Mouse (Mus musculus): Measurements from ENCODE around the gene Fam19a2. TPM values are rescaled to one million over a fixed set of nuclear protein-coding genes. Genes with fewer than 3 reads are reported as not detected.

Fam19a2 gene
- polyA plus RNA-seq, 1 experiment from 2014 or later, result 42.8 TPM

DNA sequence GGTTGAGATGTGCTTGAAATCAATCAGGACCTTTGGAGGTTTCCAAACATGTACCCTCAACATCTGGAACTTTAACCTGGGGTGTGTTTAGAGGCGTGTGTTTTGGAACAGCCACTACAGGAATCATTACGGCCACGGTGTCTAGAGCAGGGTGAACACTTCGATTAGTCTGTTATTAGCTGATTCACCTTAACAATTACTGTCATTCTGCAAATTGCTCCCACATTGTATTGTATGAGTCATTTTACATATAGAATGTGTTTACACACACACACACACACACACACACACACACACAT, 429.1 kb downstream of the Fam19a2 start:
- Histone ChIP-seq H3K27ac (ENCODE audit: low read depth, low read length) (no peak overlapping the region), H3K4me1 (ENCODE audit: control insufficient read depth, insufficient read depth, low read length) (no peaks in the 10 kb centered on the region), H3K36me3 (ENCODE audit: control insufficient read depth, insufficient read depth, low read length) (no peaks in the 10 kb centered on the region), H3K9ac (replicated peaks; ENCODE audit: low read depth, low read length) (no peak overlapping the region), H3K4me3 (ENCODE audit: low read depth, low read length) (no peak overlapping the region), H3K4me2 (ENCODE audit: low read depth, low read length) (no peak overlapping the region), H3K27me3 (ENCODE audit: control insufficient read depth, insufficient read depth, low read length) (no peaks in the 10 kb centered on the region), H3K9me3 (ENCODE audit: control insufficient read depth, low read length) (no peaks in the 10 kb centered on the region)
- WGBS, result 61% methylated on average over 4 of the region's 4 CpGs
- ATAC-seq (ENCODE audit: low read depth), result no peak

DNA sequence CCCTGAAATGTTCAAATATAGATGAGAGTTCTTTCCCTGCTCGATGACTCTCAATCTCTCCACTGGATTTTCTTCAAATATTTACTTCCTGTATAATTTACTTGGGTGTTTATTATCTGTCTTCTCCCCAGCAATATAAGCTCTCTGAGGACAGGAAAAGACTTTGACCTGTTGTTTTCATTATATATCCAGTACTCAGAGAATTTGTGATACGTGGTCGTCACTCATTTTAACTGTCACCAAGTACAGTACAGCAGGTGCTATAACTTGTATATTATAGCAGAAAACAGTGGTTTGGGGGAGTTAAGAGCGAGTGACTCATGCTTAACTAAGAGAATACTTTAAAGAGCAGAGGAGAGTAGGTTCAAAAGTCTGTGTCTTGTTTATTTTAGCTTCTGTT, 438.8 kb downstream of the Fam19a2 start:
- WGBS, result 88% methylated on average over 4 of the region's 4 CpGs
- no peak for ATAC-seq (ENCODE audit: low read depth)
- no peaks in the 10 kb centered on the region for H3K27me3 ChIP-seq (ENCODE audit: control insufficient read depth, insufficient read depth, low read length)
- H3K36me3 ChIP-seq (ENCODE audit: control insufficient read depth, insufficient read depth, low read length), result no peaks in the 10 kb centered on the region
- H3K9ac ChIP-seq (replicated peaks; ENCODE audit: low read depth, low read length), result no peak overlapping the region
- H3K27ac ChIP-seq (ENCODE audit: low read depth, low read length), result no peak overlapping the region
- H3K4me2 ChIP-seq (ENCODE audit: low read depth, low read length), result no peak overlapping the region
- no peaks in the 10 kb centered on the region for H3K9me3 ChIP-seq (ENCODE audit: control insufficient read depth, low read length)
- no peaks in the 10 kb centered on the region for H3K4me1 ChIP-seq (ENCODE audit: control insufficient read depth, insufficient read depth, low read length)
- H3K4me3 ChIP-seq (ENCODE audit: low read depth, low read length), result no peak overlapping the region

DNA sequence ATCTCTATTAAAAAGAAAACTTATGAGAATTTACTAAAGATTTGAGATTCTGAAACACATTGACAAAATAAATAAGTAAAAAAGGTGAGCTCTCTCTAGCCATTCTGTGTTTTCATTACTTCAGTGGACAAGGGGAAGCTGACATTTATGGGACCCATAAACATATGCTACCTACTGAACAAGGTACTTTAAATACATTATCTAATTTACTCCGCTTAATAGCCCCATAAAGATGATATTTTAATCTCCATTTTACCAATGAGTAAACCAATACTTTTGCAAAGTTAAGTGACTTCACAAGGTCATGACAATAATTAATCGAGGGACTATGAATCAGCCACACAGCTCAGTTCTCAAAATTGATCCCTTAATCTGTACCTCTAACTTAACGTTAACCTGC, 443.2 kb downstream of the Fam19a2 start:
- H3K9me3 ChIP-seq (ENCODE audit: control insufficient read depth, low read length), result no peaks in the 10 kb centered on the region
- H3K4me2 ChIP-seq (ENCODE audit: low read depth, low read length), result no peak overlapping the region
- H3K27ac ChIP-seq (ENCODE audit: low read depth, low read length), result no peak overlapping the region
- no peaks in the 10 kb centered on the region for H3K36me3 ChIP-seq (ENCODE audit: control insufficient read depth, insufficient read depth, low read length)
- H3K9ac ChIP-seq (replicated peaks; ENCODE audit: low read depth, low read length), result no peak overlapping the region
- WGBS, result 92% methylated on average over 3 of the region's 3 CpGs
- ATAC-seq (ENCODE audit: low read depth), result no peak
- H3K4me3 ChIP-seq (ENCODE audit: low read depth, low read length), result no peak overlapping the region
- H3K4me1 ChIP-seq (ENCODE audit: control insufficient read depth, insufficient read depth, low read length), result no peaks in the 10 kb centered on the region
- no peaks in the 10 kb centered on the region for H3K27me3 ChIP-seq (ENCODE audit: control insufficient read depth, insufficient read depth, low read length)

- no peaks in the 10 kb centered on the region for H3K36me3 ChIP-seq (ENCODE audit: control insufficient read depth, insufficient read depth, low read length)
- H3K27me3 ChIP-seq (ENCODE audit: control insufficient read depth, insufficient read depth, low read length), result no peaks in the 10 kb centered on the region
- no peak overlapping the region for H3K4me2 ChIP-seq (ENCODE audit: low read depth, low read length)
- H3K9me3 ChIP-seq (ENCODE audit: control insufficient read depth, low read length), result no peaks in the 10 kb centered on the region
- H3K4me1 ChIP-seq (ENCODE audit: control insufficient read depth, insufficient read depth, low read length), result no peaks in the 10 kb centered on the region
- no peak overlapping the region for H3K27ac ChIP-seq (ENCODE audit: low read depth, low read length)
- H3K9ac ChIP-seq (replicated peaks; ENCODE audit: low read depth, low read length), result no peak overlapping the region
- no peak for ATAC-seq (ENCODE audit: low read depth)
- WGBS, result 82% methylated on average over 2 of the region's 2 CpGs
- no peak overlapping the region for H3K4me3 ChIP-seq (ENCODE audit: low read depth, low read length)
These were observed 446.9 kb downstream of the Fam19a2 start for GRCm38 (mm10) chr10:123710738-123711137.

DNA sequence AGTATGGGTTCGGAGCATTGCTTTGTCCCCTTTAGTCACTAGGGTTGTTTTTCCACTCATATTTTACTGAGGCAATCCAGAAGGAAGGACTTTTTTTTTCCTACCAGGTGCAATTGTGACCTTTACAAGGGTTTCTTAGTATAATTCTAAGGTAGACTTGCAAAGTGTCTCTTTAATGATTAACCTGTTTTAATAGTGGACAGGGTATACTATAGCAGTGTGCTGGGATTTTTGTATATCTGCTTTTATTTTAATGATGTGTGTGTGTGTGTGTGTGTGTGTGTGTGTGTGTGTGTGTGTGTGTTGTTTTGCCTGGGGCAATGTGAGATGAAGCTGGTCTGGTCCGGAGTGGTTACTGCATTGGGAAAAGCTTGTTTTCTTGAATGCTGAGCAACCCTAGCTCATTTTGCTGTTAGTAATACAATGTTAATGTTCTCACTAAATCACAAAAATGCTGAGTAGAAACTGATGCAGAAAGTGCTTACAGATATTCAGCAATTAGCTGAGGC, 458.2 kb downstream of the Fam19a2 start:
- no peak for ATAC-seq (ENCODE audit: low read depth)
- H3K4me1 ChIP-seq (ENCODE audit: control insufficient read depth, insufficient read depth, low read length), result no peaks in the 10 kb centered on the region
- H3K36me3 ChIP-seq (ENCODE audit: control insufficient read depth, insufficient read depth, low read length), result no peaks in the 10 kb centered on the region
- H3K4me3 ChIP-seq (ENCODE audit: low read depth, low read length), result no peak overlapping the region
- WGBS, result 83% methylated on average over 2 of the region's 2 CpGs
- H3K4me2 ChIP-seq (ENCODE audit: low read depth, low read length), result no peak overlapping the region
- H3K27me3 ChIP-seq (ENCODE audit: control insufficient read depth, insufficient read depth, low read length), result no peaks in the 10 kb centered on the region
- H3K9ac ChIP-seq (replicated peaks; ENCODE audit: low read depth, low read length), result no peak overlapping the region
- H3K9me3 ChIP-seq (ENCODE audit: control insufficient read depth, low read length), result no peaks in the 10 kb centered on the region
- H3K27ac ChIP-seq (ENCODE audit: low read depth, low read length), result no peak overlapping the region

DNA sequence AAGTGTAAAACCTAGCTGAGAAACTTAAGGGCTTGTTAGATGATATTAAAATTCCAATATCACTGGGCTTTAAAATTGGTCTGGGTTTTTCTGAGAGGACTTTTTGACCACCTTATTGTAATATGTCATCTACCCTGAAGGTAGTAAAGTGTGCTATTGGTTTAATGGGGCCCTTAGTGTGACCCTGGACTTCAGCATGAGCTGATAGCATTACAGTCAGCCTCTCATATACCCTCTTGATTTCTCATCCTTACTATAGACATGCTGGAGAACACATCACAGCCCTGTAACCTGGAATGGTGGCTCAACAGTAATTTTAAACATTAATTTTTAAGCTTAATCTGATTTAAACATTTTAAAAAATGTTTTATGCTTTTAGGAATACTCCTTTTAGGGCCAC, 459.8 kb downstream of the Fam19a2 start:
- H3K4me1 ChIP-seq (ENCODE audit: control insufficient read depth, insufficient read depth, low read length), result no peaks in the 10 kb centered on the region
- ATAC-seq (ENCODE audit: low read depth), result no peak
- no peaks in the 10 kb centered on the region for H3K36me3 ChIP-seq (ENCODE audit: control insufficient read depth, insufficient read depth, low read length)
- no peak overlapping the region for H3K4me2 ChIP-seq (ENCODE audit: low read depth, low read length)
- no peak overlapping the region for H3K9ac ChIP-seq (replicated peaks; ENCODE audit: low read depth, low read length)
- H3K9me3 ChIP-seq (ENCODE audit: control insufficient read depth, low read length), result no peaks in the 10 kb centered on the region
- no peaks in the 10 kb centered on the region for H3K27me3 ChIP-seq (ENCODE audit: control insufficient read depth, insufficient read depth, low read length)
- no peak overlapping the region for H3K4me3 ChIP-seq (ENCODE audit: low read depth, low read length)
- H3K27ac ChIP-seq (ENCODE audit: low read depth, low read length), result no peak overlapping the region

DNA sequence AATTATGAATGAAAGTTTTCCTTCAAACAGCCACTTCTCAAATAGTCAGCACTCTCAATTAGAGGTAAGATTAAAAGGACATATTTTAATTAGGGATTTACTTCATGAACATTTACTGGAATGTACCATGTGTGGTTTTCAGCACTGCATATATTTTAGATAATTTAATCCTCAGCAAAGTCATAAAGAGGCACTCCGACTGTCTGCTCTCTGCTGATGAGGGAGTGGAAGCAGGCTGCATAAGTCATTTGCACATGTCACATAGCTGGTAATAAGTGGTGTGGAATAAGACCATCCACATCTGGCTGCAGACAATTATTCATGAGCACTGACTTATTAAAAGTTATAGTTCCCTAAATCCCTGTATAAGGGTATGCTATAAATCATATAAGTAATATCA, 484.5 kb downstream of the Fam19a2 start:
- no peak overlapping the region for H3K27ac ChIP-seq (ENCODE audit: low read depth, low read length)
- 47% methylated on average over 1 of the region's 1 CpGs for WGBS
- no peaks in the 10 kb centered on the region for H3K27me3 ChIP-seq (ENCODE audit: control insufficient read depth, insufficient read depth, low read length)
- H3K4me3 ChIP-seq (ENCODE audit: low read depth, low read length), result no peak overlapping the region
- H3K9me3 ChIP-seq (ENCODE audit: control insufficient read depth, low read length), result no peaks in the 10 kb centered on the region
- no peaks in the 10 kb centered on the region for H3K4me1 ChIP-seq (ENCODE audit: control insufficient read depth, insufficient read depth, low read length)
- H3K36me3 ChIP-seq (ENCODE audit: control insufficient read depth, insufficient read depth, low read length), result no peaks in the 10 kb centered on the region
- no peak overlapping the region for H3K4me2 ChIP-seq (ENCODE audit: low read depth, low read length)
- no peak overlapping the region for H3K9ac ChIP-seq (replicated peaks; ENCODE audit: low read depth, low read length)
- ATAC-seq (ENCODE audit: low read depth), result no peak

GRCm38 (mm10) chr10:123751676-123752280, 488.0 kb downstream of the Fam19a2 start:
- no peak for ATAC-seq (ENCODE audit: low read depth)
- Histone ChIP-seq H3K4me1 (ENCODE audit: control insufficient read depth, insufficient read depth, low read length) (no peaks in the 10 kb centered on the region), H3K4me2 (ENCODE audit: low read depth, low read length) (no peak overlapping the region), H3K9me3 (ENCODE audit: control insufficient read depth, low read length) (no peaks in the 10 kb centered on the region), H3K36me3 (ENCODE audit: control insufficient read depth, insufficient read depth, low read length) (no peaks in the 10 kb centered on the region), H3K4me3 (ENCODE audit: low read depth, low read length) (no peak overlapping the region), H3K9ac (replicated peaks; ENCODE audit: low read depth, low read length) (no peak overlapping the region), H3K27ac (ENCODE audit: low read depth, low read length) (no peak overlapping the region), H3K27me3 (ENCODE audit: control insufficient read depth, insufficient read depth, low read length) (no peaks in the 10 kb centered on the region)
- 46% methylated on average over 6 of the region's 6 CpGs for WGBS

DNA sequence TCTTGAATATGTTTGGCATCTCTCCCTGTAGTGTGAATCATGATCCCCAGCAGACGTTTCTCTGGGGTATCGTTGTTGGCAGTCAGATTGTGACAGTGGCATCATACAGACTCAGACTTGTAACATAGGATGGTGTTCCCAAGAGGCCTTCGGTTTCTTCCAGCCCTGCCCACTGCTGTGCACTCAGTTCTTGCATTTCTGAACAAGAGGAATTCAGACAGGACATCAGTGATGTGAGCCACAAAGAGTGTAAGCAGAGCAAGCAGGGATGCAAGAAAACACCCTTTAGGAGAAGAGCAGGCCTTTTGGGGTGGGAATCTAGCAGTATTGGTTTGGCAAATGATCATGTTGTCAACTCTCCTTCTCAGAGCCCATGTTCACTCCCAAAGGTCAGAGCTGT, 489.0 kb downstream of the Fam19a2 start:
- no peaks in the 10 kb centered on the region for H3K36me3 ChIP-seq (ENCODE audit: control insufficient read depth, insufficient read depth, low read length)
- 71% methylated on average over 3 of the region's 3 CpGs for WGBS
- no peak overlapping the region for H3K4me2 ChIP-seq (ENCODE audit: low read depth, low read length)
- H3K4me1 ChIP-seq (ENCODE audit: control insufficient read depth, insufficient read depth, low read length), result no peaks in the 10 kb centered on the region
- H3K27me3 ChIP-seq (ENCODE audit: control insufficient read depth, insufficient read depth, low read length), result no peaks in the 10 kb centered on the region
- H3K4me3 ChIP-seq (ENCODE audit: low read depth, low read length), result no peak overlapping the region
- no peak overlapping the region for H3K9ac ChIP-seq (replicated peaks; ENCODE audit: low read depth, low read length)
- H3K9me3 ChIP-seq (ENCODE audit: control insufficient read depth, low read length), result no peaks in the 10 kb centered on the region
- no peak for ATAC-seq (ENCODE audit: low read depth)
- H3K27ac ChIP-seq (ENCODE audit: low read depth, low read length), result no peak overlapping the region
